Comparison of ENCODE assay signal across 9 mouse cellular contexts in the genomic region with DNA sequence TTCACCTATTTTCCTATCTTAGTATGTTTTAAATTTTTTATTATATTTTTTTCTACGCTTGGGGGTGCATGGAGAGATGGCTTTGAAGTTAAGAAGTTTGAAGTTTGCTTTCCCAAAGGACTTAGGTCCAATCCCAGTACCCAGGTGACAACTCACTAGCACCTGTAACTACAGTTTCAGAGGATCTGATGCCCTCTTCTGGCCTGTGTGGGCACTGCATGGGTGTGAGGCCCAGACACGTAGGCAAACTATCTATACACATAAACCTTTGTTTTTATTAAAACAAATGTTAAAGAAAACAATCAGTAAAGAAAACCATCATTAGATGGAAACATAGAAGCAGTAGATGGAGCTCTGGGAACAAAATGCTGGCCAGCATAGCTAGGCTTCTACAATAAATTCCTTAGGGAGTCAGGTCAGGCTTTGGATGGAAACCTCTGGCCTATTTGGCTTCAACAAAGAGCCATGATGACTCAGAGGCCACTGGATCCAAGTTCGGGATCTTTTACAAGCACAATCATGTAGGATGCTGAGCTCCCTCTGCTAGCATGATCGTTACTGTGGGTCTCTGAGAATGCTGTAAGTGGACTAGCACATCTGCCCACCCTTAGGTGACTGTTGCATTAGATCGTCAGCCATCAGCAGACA. TPM values are rescaled to one million over a fixed set of nuclear protein-coding genes. Genes with fewer than 3 reads are reported as not detected.
DNase-seq lines count a peak whose midpoint lies in the region; ATAC-seq and TF ChIP-seq lines count a peak whose summit lies in the region.
"Had no signal": no experiment of that assay in that cellular context is flagged by ENCODE, and none has a peak within 500 bp of the region (broad histone marks: within the 10 kb centered on the region; RNA-seq: fewer than 3 reads in every experiment).

No protein-coding gene starts in this region.

- intact Hi-C loops in heart, adult 2 months (cut with DNase I): loop anchor here (2.0 kb wide), 1 partner anchor 38 kb away; no protein-coding TSS in a partner anchor

- TF ChIP-seq POLR2A in heart, adult 2 months (IDR thresholded peaks at IDR 0.05; ENCODE audit: insufficient read depth, low read depth, low read length): no peak

- no peaks in the 10 kb centered on the region for H3K36me3 ChIP-seq in heart, adult 2 months (ENCODE audit: control insufficient read depth, insufficient read depth, low read length)
- no peaks in the 10 kb centered on the region for H3K36me3 ChIP-seq in heart, embryonic 12.5 days
- no peaks in the 10 kb centered on the region for H3K36me3 ChIP-seq in liver, postnatal 0 days (replicated peaks; ENCODE audit: insufficient read depth, low read length)
- H3K36me3 ChIP-seq in forebrain, embryonic 15.5 days: no peaks in the 10 kb centered on the region
- H3K36me3 ChIP-seq: hindbrain, embryonic 15.5 days had no signal

- peaks cover 2% of the 10 kb centered on the region for H3K4me1 ChIP-seq in heart, adult 2 months (ENCODE audit: control insufficient read depth, insufficient read depth, low read length)
- H3K4me1 ChIP-seq in heart, embryonic 12.5 days (replicated peaks): peaks cover 6% of the 10 kb centered on the region
- no peaks in the 10 kb centered on the region for H3K4me1 ChIP-seq in liver, postnatal 0 days (ENCODE audit: insufficient read depth)
- H3K4me1 ChIP-seq in forebrain, embryonic 15.5 days: 0 out of 2 replicates have a peak, but pooled peaks cover 4% of the 10 kb centered on the region
- H3K4me1 ChIP-seq: hindbrain, embryonic 15.5 days had no signal

- TF ChIP-seq CTCF in heart, adult 2 months (IDR thresholded peaks at IDR 0.05): peak; percentile 74
- peak; percentile 64 for TF ChIP-seq CTCF in liver, postnatal 0 days (IDR thresholded peaks at IDR 0.05; ENCODE audit: low read depth)

- no peak overlapping the region for H3K27ac ChIP-seq in heart, adult 2 months
- no peak overlapping the region for H3K27ac ChIP-seq in heart, embryonic 12.5 days (ENCODE audit: poor library complexity, severe bottlenecking)
- no peak overlapping the region for H3K27ac ChIP-seq in liver, postnatal 0 days (ENCODE audit: low read depth)
- no peak overlapping the region for H3K27ac ChIP-seq in forebrain, embryonic 15.5 days (replicated peaks)
- H3K27ac ChIP-seq: hindbrain, embryonic 15.5 days had no signal

- DNase-seq in heart, adult 2 months: peak; percentile 54 to 57
- peak; percentile 20 for DNase-seq in urinary bladder, postnatal 14 days (ENCODE audit: low spot score)
- DNase-seq in urinary bladder, postnatal 4 days (ENCODE audit: low spot score in 2 of 2): no peak
- peak; percentile 18 for DNase-seq in fibroblast of lung, adult 2 months (ENCODE audit: low read depth)
- peak; percentile 42 for DNase-seq in liver, postnatal 0 days
- no peak for DNase-seq in cerebellum, adult 11-12 months

- no peaks in the 10 kb centered on the region for H3K9me3 ChIP-seq in heart, embryonic 12.5 days (replicated peaks)
- H3K9me3 ChIP-seq in liver, postnatal 0 days (ENCODE audit: low read length): no peaks in the 10 kb centered on the region
- H3K9me3 ChIP-seq in forebrain, embryonic 15.5 days: no peaks in the 10 kb centered on the region
- H3K9me3 ChIP-seq: hindbrain, embryonic 15.5 days had no signal

- ATAC-seq in heart, embryonic 12.5 days (ENCODE audit: insufficient number of reproducible peaks, low FRiP score): no peak
- no peak for ATAC-seq in liver, postnatal 0 days
- no peak for ATAC-seq in forebrain, embryonic 15.5 days (replicated peaks)

- no peak overlapping the region for H3K4me3 ChIP-seq in heart, adult 2 months
- H3K4me3 ChIP-seq in heart, embryonic 12.5 days: no peak overlapping the region
- H3K4me3 ChIP-seq in liver, postnatal 0 days (ENCODE audit: low read depth, low read length): no peak overlapping the region
- no peak overlapping the region for H3K4me3 ChIP-seq in forebrain, embryonic 15.5 days
- H3K4me3 ChIP-seq: hindbrain, embryonic 15.5 days had no signal

- no peaks in the 10 kb centered on the region for H3K79me2 ChIP-seq in heart, adult 2 months (replicated peaks; ENCODE audit: control insufficient read depth, insufficient read depth, low read length)

- no peak overlapping the region for H3K4me2 ChIP-seq in heart, embryonic 12.5 days
- no peak overlapping the region for H3K4me2 ChIP-seq in liver, postnatal 0 days (ENCODE audit: low read depth, low read length)
- no peak overlapping the region for H3K4me2 ChIP-seq in forebrain, embryonic 15.5 days (replicated peaks)
- H3K4me2 ChIP-seq: hindbrain, embryonic 15.5 days had no signal

- no peaks in the 10 kb centered on the region for H3K27me3 ChIP-seq in heart, adult 2 months (ENCODE audit: control insufficient read depth, insufficient read depth, low read length)
- peaks cover 5% of the 10 kb centered on the region; the same call in 1 of the 2 replicates for H3K27me3 ChIP-seq in heart, embryonic 12.5 days (replicated peaks)
- no peaks in the 10 kb centered on the region for H3K27me3 ChIP-seq in liver, postnatal 0 days (ENCODE audit: insufficient read depth, low read length)
- H3K27me3 ChIP-seq in forebrain, embryonic 15.5 days: no peaks in the 10 kb centered on the region
- H3K27me3 ChIP-seq: hindbrain, embryonic 15.5 days had no signal

- WGBS in heart, adult 2 months: 63% methylated on average over 5 of the region's 5 CpGs
- WGBS in heart, embryonic 12.5 days: 74% methylated on average over 5 of the region's 5 CpGs
- 66% methylated on average over 5 of the region's 5 CpGs for WGBS in liver, postnatal 0 days (ENCODE audit: insufficient replicate concordance)
- WGBS in forebrain, embryonic 15.5 days: 78% methylated on average over 5 of the region's 5 CpGs

- H3K9ac ChIP-seq in heart, adult 2 months (ENCODE audit: low read depth, low read length): no peak overlapping the region
- no peak overlapping the region for H3K9ac ChIP-seq in heart, embryonic 12.5 days
- no peak overlapping the region for H3K9ac ChIP-seq in liver, postnatal 0 days (replicated peaks)
- no peak overlapping the region for H3K9ac ChIP-seq in forebrain, embryonic 15.5 days (replicated peaks)
- H3K9ac ChIP-seq: hindbrain, embryonic 15.5 days had no signal

- TF ChIP-seq EP300 in heart, adult 2 months (IDR thresholded peaks at IDR 0.05; ENCODE audit: insufficient read depth, low read depth, low read length): no peak
- no peak for TF ChIP-seq EP300 in liver, postnatal 0 days (IDR thresholded peaks at IDR 0.05; ENCODE audit: low read depth)

RNA-seq across cellular contexts. Expression of a gene that starts 52.2 kb away (rescaled TPM):
- total RNA-seq in heart, adult 2 months (2021): 10 to 100 TPM in 1 of 2 experiments, 1 to 10 TPM in 1; 9.3 to 11.3 TPM
- polyA plus RNA-seq in heart, adult 2 months (2012; rRNA removed): 5.6 and 7.7 TPM in 2 replicates
- 0.22 and 0.27 TPM in 2 replicates for polyA plus RNA-seq in heart, embryonic 12.5 days (2016; fragmentation: Nextera tagmentation; extraction: Ambion mirVana)
- 0.65 TPM in 2 replicates for polyA plus RNA-seq in liver, postnatal 0 days (2015; fragmentation: Nextera tagmentation; extraction: Ambion mirVana)
- polyA plus RNA-seq in forebrain, embryonic 15.5 days (2015; fragmentation: Nextera tagmentation; extraction: Ambion mirVana): 0.15 and 0.51 TPM in 2 replicates

Comparison
In these comparisons a context has a peak if more than half of its experiments do, and no peak if none do; other contexts are left out.
1. DNase-seq: peak in heart, adult 2 months (2 of 2), urinary bladder, postnatal 14 days (single experiment), fibroblast of lung, adult 2 months (single experiment) and liver, postnatal 0 days (single experiment); none in urinary bladder, postnatal 4 days (0 of 2) and cerebellum, adult 11-12 months (single experiment).